Mouse (Mus musculus) kidney, embryonic 14.5 days (tissue): ENCODE data around the gene Acap2. TPM values are rescaled to one million over a fixed set of nuclear protein-coding genes. Genes with fewer than 3 reads are reported as not detected.

Experiments used
- ATAC-seq: fragments of 200-750 bp; cut with Nextera tagmentation; 2 replicates; pipeline ENCODE4 v1.8.0; 2017; ENCODE audit warnings: moderate number of reproducible peaks, mild to moderate bottlenecking, moderate TSS enrichment, moderate library complexity; ENCODE audit not compliant: low FRiP score, low TSS enrichment
- H3K27ac ChIP-seq: fragments of 300-500 bp; sonication (generic); 2 replicates; pipeline ENCODE4 v1.5.1; 2014; ENCODE audit warnings: low read depth, mild to moderate bottlenecking, low read length, moderate library complexity, mixed read lengths
- H3K27me3 ChIP-seq: fragments of 300-500 bp; sonication (generic); 2 replicates; pipeline ENCODE4 v1.6.1; 2014; ENCODE audit warnings: mild to moderate bottlenecking, low read length; ENCODE audit not compliant: control insufficient read depth, insufficient read depth
- H3K36me3 ChIP-seq: fragments of 300-500 bp; sonication (generic); 2 replicates; pipeline ENCODE4 v1.6.1; 2014; ENCODE audit warnings: low read length, mixed read lengths; ENCODE audit not compliant: control insufficient read depth, insufficient read depth
- H3K4me1 ChIP-seq: fragments of 300-500 bp; sonication (generic); 2 replicates; pipeline ENCODE4 v1.6.1; 2014; ENCODE audit warnings: low read length, mixed read lengths; ENCODE audit not compliant: control insufficient read depth, insufficient read depth
- H3K4me2 ChIP-seq: fragments of 300-500 bp; sonication (generic); replicated peaks from 2 replicates; pipeline ENCODE4 v1.6.1; 2014; ENCODE audit warnings: low read depth, mild to moderate bottlenecking, low read length
- H3K4me3 ChIP-seq: fragments of 300-500 bp; sonication (generic); 2 replicates; pipeline ENCODE4 v1.5.1; 2014; ENCODE audit warnings: mild to moderate bottlenecking, low read length
- H3K9ac ChIP-seq: fragments of 300-500 bp; sonication (generic); 2 replicates; pipeline ENCODE4 v1.6.1; 2014; ENCODE audit warnings: low read depth, mild to moderate bottlenecking, low read length, moderate library complexity
- H3K9me3 ChIP-seq: fragments of 300-500 bp; sonication (generic); 2 replicates; pipeline ENCODE4 v1.6.1; 2016; ENCODE audit warnings: low read length; ENCODE audit not compliant: control insufficient read depth
- WGBS: fragments of 180-500 bp; shearing (Covaris S2); extraction: QIAGEN DNeasy Blood & Tissue Kit; methylation state at CpG from one replicate; pipeline ENCODE4 v1.1.7; 2014; 5-methylcytosine and 5-hydroxymethylcytosine counted together
- polyA plus RNA-seq: library from polyadenylated mRNA; unstranded; fragments of >200 nt; fragmentation: Nextera tagmentation; extraction: Ambion mirVana; gene quantifications from 2 replicates; pipeline ENCODE4 v1.2.1, GENCODE M21; 2014

Gene Acap2
- polyA plus RNA-seq, 1 experiment from 2014 or later, result 21.2 TPM

GRCm38 (mm10) chr16:31187192-31187591, 13.9 kb downstream of the Acap2 start:
- H3K9me3 ChIP-seq, result no peaks in the 10 kb centered on the region
- H3K9ac ChIP-seq, result no peak overlapping the region
- no peaks in the 10 kb centered on the region for H3K36me3 ChIP-seq
- no peak overlapping the region for H3K4me2 ChIP-seq
- no peak for ATAC-seq
- H3K4me1 ChIP-seq, result no peaks in the 10 kb centered on the region
- H3K4me3 ChIP-seq, result no peak overlapping the region
- 68% methylated on average over 1 of the region's 1 CpGs for WGBS
- no peaks in the 10 kb centered on the region for H3K27me3 ChIP-seq
- no peak overlapping the region for H3K27ac ChIP-seq

DNA sequence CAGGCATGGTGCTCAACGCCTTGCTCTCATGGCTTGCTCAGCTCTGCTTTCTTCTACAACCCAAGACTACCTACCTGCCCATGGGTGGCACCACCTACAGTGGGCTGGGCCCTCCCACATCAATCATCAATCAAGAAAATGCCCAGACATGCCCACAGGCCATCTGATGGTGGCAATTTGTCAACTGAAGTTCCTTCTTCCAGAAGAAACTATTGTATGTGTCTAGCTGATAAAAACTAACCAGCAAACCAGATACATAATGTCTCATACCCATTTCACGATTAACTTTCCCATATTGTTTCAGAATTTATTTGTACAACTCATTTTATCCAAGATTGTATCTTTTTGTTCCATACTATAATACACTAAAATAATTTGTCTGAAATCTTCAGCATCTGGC, 15.3 kb downstream of the Acap2 start:
- no peak overlapping the region for H3K27ac ChIP-seq
- 94% methylated on average over 2 of the region's 2 CpGs for WGBS
- H3K9me3 ChIP-seq, result no peaks in the 10 kb centered on the region
- no peak overlapping the region for H3K4me2 ChIP-seq
- no peak overlapping the region for H3K9ac ChIP-seq
- no peaks in the 10 kb centered on the region for H3K36me3 ChIP-seq
- no peaks in the 10 kb centered on the region for H3K4me1 ChIP-seq
- no peaks in the 10 kb centered on the region for H3K27me3 ChIP-seq
- no peak for ATAC-seq
- no peak overlapping the region for H3K4me3 ChIP-seq

DNA sequence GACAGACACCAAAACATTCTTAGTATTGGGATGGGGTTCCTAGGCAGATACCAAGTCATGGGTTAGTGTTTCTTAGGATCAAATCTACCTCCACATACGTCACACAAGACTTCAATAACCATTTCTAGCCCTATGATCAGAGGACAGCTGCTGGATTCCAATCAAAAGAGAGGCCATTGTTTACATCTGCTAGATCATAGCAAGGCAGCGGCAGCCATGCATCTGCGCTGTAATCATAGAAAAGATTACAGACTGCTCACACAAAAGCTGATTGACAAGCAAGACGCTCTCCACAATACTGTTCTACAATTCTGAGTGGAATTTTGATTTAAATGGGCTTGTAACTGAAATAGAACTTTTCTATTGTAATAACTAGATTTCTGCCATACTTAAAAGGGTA, 16.3 kb downstream of the Acap2 start:
- Histone ChIP-seq H3K4me3 (no peak overlapping the region), H3K9me3 (no peaks in the 10 kb centered on the region), H3K4me1 (no peaks in the 10 kb centered on the region), H3K27ac (no peak overlapping the region), H3K36me3 (no peaks in the 10 kb centered on the region), H3K9ac (no peak overlapping the region), H3K27me3 (no peaks in the 10 kb centered on the region), H3K4me2 (no peak overlapping the region)
- WGBS, result 91% methylated on average over 4 of the region's 4 CpGs
- no peak for ATAC-seq

DNA sequence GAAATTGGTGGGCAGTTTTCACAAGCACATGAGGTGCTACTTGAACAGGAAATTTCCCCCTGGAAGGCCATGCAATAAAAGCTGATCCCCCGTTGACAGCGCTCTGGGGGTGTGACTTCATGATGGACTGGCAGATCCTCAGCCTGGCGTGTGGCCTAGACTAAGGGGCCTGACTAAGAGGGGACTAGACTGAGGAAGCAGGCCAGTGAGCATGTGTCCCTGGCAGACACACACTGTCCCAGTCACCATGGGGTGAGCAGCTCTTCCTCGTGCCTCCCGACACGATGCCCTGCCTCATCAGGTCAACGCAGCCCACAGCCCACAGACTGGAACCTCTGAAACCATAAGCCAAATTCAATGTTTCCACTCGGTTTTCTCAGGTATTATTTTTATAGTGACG, 18.5 kb downstream of the Acap2 start:
- H3K4me1 ChIP-seq, result no peaks in the 10 kb centered on the region
- no peak overlapping the region for H3K4me2 ChIP-seq
- no peak for ATAC-seq
- no peak overlapping the region for H3K4me3 ChIP-seq
- no peak overlapping the region for H3K9ac ChIP-seq
- WGBS, result 53% methylated on average over 9 of the region's 9 CpGs
- no peaks in the 10 kb centered on the region for H3K36me3 ChIP-seq
- no peaks in the 10 kb centered on the region for H3K27me3 ChIP-seq
- no peaks in the 10 kb centered on the region for H3K9me3 ChIP-seq
- no peak overlapping the region for H3K27ac ChIP-seq

DNA sequence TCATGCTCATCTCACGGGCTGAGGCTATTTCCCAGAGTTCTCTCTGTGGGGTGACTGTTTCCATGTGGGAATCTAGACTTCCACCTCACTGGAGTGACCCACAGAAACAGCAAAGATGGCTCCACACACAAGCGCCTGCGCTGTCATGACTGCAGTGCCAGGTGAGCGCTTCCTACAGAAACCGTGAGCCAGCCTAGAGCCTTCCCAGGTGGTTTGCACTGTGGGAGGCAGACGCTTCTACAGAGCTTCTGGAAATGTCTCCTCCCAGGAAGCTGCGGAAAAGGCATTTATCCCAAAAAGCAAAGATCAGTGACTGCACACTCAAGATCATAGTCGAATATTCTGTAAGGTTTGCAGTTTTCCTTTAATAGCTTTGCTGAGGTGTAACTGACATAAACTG, 20.2 kb downstream of the Acap2 start:
- H3K36me3 ChIP-seq, result no peaks in the 10 kb centered on the region
- no peak overlapping the region for H3K4me3 ChIP-seq
- WGBS, result 87% methylated on average over 8 of the region's 8 CpGs
- no peaks in the 10 kb centered on the region for H3K4me1 ChIP-seq
- no peaks in the 10 kb centered on the region for H3K27me3 ChIP-seq
- H3K27ac ChIP-seq, result no peak overlapping the region
- H3K9me3 ChIP-seq, result no peaks in the 10 kb centered on the region
- H3K9ac ChIP-seq, result no peak overlapping the region
- H3K4me2 ChIP-seq, result no peak overlapping the region
- no peak for ATAC-seq

DNA sequence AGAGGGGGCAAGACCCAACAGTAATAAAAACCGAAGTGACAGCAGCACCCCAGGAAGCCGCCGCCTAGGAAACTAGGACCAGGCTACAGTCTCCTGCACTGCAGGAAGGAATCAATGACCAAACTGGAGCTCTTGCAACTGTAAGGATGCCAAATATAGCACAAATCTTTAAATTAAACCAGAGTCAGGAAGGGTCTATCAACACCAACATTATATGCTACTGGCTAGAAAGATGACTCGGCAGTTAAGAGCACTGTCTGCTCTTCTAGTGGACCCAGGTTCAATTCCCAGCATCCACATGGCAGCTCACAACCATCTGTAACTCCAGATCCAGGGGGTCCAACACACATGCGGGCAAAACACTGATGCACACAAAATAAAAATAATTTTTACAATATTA, 21.7 kb downstream of the Acap2 start:
- Histone ChIP-seq H3K9me3 (no peaks in the 10 kb centered on the region), H3K4me1 (no peaks in the 10 kb centered on the region), H3K27ac (no peak overlapping the region), H3K4me2 (no peak overlapping the region), H3K9ac (no peak overlapping the region), H3K4me3 (no peak overlapping the region), H3K27me3 (no peaks in the 10 kb centered on the region), H3K36me3 (no peaks in the 10 kb centered on the region)
- no peak for ATAC-seq
- 48% methylated on average over 5 of the region's 5 CpGs for WGBS

DNA sequence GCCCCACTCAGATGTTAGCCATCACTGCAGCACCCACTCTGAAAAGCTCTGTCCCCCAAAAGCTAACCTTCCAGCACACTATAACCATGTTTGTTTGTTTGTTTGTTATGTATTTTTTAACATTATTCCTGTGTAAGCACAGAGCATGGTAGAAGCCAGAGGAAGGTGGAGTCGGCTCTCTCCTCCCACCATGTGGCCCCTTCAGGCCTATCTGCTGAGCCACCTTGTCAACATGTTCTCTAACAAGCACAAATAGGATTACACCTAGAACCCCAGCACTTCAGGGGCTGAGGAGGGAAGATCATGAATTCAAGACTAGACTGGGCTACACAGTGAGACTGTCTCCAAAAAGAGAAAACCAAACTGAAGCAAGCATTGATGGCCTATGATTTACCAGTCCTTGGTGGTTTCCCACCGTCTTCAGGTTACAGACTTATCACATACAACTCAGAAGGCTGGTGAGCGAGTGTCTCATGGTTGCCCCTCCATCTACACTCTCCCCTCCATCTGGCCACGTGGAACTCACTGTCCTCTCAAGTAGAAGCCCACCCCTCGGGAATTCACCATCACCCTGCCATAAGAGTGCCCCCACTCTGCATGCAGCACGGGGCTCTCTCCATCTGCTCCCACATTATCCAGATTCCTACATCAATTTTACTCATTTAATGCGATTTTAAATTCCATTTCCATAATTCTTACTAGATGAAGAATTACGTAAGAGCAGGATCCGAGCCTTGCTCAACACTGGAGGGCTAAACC, 26.0 kb downstream of the Acap2 start:
- 78% methylated on average over 9 of the region's 9 CpGs for WGBS
- Histone ChIP-seq H3K4me2 (no peak overlapping the region), H3K27me3 (no peaks in the 10 kb centered on the region), H3K4me1 (no peaks in the 10 kb centered on the region), H3K9me3 (no peaks in the 10 kb centered on the region), H3K27ac (no peak overlapping the region), H3K4me3 (no peak overlapping the region), H3K9ac (no peak overlapping the region), H3K36me3 (no peaks in the 10 kb centered on the region)
- ATAC-seq, result no peak

DNA sequence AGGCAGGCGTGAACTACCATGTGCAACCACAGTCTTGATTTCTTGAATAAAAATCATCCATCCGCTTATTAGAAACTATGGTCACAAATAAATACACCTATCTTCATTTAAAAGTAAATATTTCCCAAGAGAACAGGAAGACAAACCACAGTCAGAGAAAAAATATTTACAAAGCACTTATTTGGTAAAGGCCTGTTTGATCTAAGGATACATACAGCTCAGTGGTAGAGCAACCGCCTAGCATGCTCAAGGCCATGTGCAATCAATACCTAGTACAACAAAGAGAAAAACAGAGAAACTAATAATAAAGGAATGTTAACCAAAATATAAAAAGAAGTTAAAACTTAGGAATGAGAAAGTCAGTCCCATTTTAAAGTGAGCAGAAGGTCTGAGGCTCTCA, 28.8 kb downstream of the Acap2 start:
- Histone ChIP-seq H3K27me3 (no peaks in the 10 kb centered on the region), H3K36me3 (no peaks in the 10 kb centered on the region), H3K4me2 (no peak overlapping the region), H3K27ac (no peak overlapping the region), H3K9ac (no peak overlapping the region), H3K9me3 (no peaks in the 10 kb centered on the region), H3K4me3 (no peak overlapping the region), H3K4me1 (peaks cover 5% of the 10 kb centered on the region; the same call in 1 of the 2 replicates)
- WGBS, result 94% methylated on average over 3 of the region's 3 CpGs
- no peak for ATAC-seq

DNA sequence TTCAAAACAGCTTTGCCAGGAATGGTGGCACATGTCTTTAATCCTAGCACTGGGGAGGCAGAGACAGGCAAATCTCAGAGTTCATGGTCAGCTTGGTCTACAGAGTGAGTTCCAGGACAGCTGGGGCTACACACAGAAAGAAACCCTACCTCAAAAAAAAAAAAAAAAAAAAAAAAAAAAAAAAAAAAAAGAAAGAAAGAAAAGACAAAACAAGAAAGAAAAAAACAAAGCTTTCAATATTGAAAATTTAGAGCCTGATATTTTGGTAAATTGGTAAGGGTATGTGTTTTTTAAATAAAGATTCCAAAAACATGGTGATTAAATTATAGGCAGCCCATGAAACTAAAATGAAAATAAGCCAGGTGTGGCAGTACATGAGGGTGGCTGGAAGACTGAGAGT, 29.6 kb downstream of the Acap2 start:
- H3K4me2 ChIP-seq, result no peak overlapping the region
- ATAC-seq, result no peak
- H3K27me3 ChIP-seq, result no peaks in the 10 kb centered on the region

More for the DNA sequence above, 29.6 kb downstream of the Acap2 start:
- Histone ChIP-seq H3K27ac (no peak overlapping the region), H3K9me3 (no peaks in the 10 kb centered on the region), H3K9ac (no peak overlapping the region), H3K36me3 (no peaks in the 10 kb centered on the region), H3K4me3 (no peak overlapping the region), H3K4me1 (peaks cover 5% of the 10 kb centered on the region; the same call in 1 of the 2 replicates)
